Mouse (Mus musculus) liver, adult 2 months (tissue): Measurements from ENCODE around the gene En2. TPM values are rescaled to one million over a fixed set of nuclear protein-coding genes. Genes with fewer than 3 reads are reported as not detected.

Experiments
- DNase-seq: peaks from one replicate; pipeline ENCODE4 v3.0.0-alpha.2; 2011; ENCODE audit warnings: low read depth, low spot score; ENCODE audit errors: extremely low read depth
- H3K27ac ChIP-seq: fragments of 200-500 bp; replicated peaks from 2 replicates; pipeline ENCODE4 v1.5.1; 2012; ENCODE audit warnings: low read depth, mild to moderate bottlenecking, control low read depth, inconsistent platforms, low read length; ENCODE audit not compliant: insufficient read depth
- H3K27me3 ChIP-seq: fragments of 200-500 bp; 2 replicates; pipeline ENCODE4 v1.6.1; 2012; ENCODE audit warnings: mild to moderate bottlenecking, moderate library complexity, low read length, inconsistent platforms; ENCODE audit not compliant: control insufficient read depth, insufficient read depth
- H3K36me3 ChIP-seq: fragments of 200-500 bp; 2 replicates; pipeline ENCODE4 v1.6.1; 2012; ENCODE audit warnings: low read length, inconsistent platforms; ENCODE audit not compliant: control insufficient read depth, insufficient read depth
- H3K4me1 ChIP-seq: fragments of 200-500 bp; 2 replicates; pipeline ENCODE4 v1.6.1; 2011; ENCODE audit warnings: low read length; ENCODE audit not compliant: control insufficient read depth, insufficient read depth
- H3K4me3 ChIP-seq: fragments of 200-500 bp; 2 replicates; pipeline ENCODE4 v1.5.1; 2011; ENCODE audit warnings: low read depth, mild to moderate bottlenecking, control low read depth, low read length, moderate library complexity; ENCODE audit not compliant: insufficient read depth
- H3K79me2 ChIP-seq: fragments of 200-500 bp; 2 replicates; pipeline ENCODE4 v1.6.1; 2012; ENCODE audit warnings: inconsistent platforms, mild to moderate bottlenecking, low read length, moderate library complexity; ENCODE audit not compliant: control insufficient read depth, insufficient read depth
- H3K9ac ChIP-seq: fragments of 200-500 bp; 2 replicates; pipeline ENCODE4 v1.6.1; 2012; ENCODE audit warnings: low read depth, mild to moderate bottlenecking, control low read depth, inconsistent platforms, low read length
- CTCF ChIP-seq: fragments of 200-500 bp; IDR thresholded peaks from 2 replicates; pipeline ENCODE4 v1.5.1; 2011; ENCODE audit warnings: low read depth, low read length, control low read depth
- POLR2A ChIP-seq: fragments of 200-500 bp; IDR thresholded peaks from 2 replicates; pipeline ENCODE4 v1.6.1; 2011; ENCODE audit warnings: low read length, control low read depth; ENCODE audit not compliant: insufficient read depth; ENCODE audit errors: extremely low read depth
- WGBS: fragments of 180-500 bp; shearing (Covaris S2); methylation state at CpG from one replicate; pipeline ENCODE4 v1.1.7; 2018; 5-methylcytosine and 5-hydroxymethylcytosine counted together
- polyA plus RNA-seq: library from polyadenylated mRNA; depleted of rRNA; stranded (reverse); fragments of >200 nt; gene quantifications from 2 replicates; pipeline ENCODE4 v1.2.3, GENCODE M21; 2012
- total RNA-seq: library from RNA; depleted of rRNA; stranded (reverse); fragments of >200 nt; gene quantifications from 2 replicates; pipeline ENCODE4 v1.2.3, GENCODE M21; 2014

The En2 gene
- total and polyA plus RNA-seq, 2 experiments = under 0.01 to 0.02 TPM

GRCm38 (mm10) chr5:28161938-28162402 lies 3.5 kb upstream of the En2 start:
- WGBS = under 1% methylated on average over 24 of the region's 24 CpGs
- Histone ChIP-seq H3K4me3 (no peak overlapping the region), H3K4me1 (peaks cover 3% of the 10 kb centered on the region; the same call in 1 of the 2 replicates), H3K27ac (no peak overlapping the region), H3K36me3 (no peaks in the 10 kb centered on the region), H3K9ac (no peak overlapping the region), H3K79me2 (no peaks in the 10 kb centered on the region), H3K27me3 (peaks cover 43% of the 10 kb centered on the region)
- TF ChIP-seq POLR2A = no peak
- no peak for TF ChIP-seq CTCF
- DNase-seq = no peak

DNA sequence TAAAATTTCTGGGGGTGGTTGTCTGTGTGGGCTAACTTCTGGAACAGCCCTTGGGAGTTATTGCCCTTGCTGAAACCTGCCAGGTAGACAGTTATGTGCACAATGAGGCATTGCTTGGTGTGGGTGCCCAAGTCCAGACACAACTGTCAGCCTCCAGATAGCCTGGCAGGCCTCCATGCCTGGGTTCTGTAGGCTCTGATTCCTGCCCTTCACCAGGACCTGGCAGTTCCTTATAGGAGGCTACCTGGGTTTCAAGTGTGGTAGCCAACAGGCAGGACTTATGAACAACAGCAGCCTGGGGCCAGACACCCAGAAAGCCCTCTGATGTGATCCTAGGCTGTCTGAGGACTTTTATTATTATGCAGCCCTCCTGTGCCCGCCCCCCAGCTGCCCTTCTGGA lies 1.6 kb upstream of the En2 start:
- H3K4me3 ChIP-seq = no peak overlapping the region
- H3K9ac ChIP-seq = no peak overlapping the region
- no peaks in the 10 kb centered on the region for H3K36me3 ChIP-seq
- TF ChIP-seq CTCF (no peak), POLR2A (no peak)
- H3K27ac ChIP-seq = no peak overlapping the region
- peaks cover 44% of the 10 kb centered on the region for H3K27me3 ChIP-seq
- peaks cover 3% of the 10 kb centered on the region; the same call in 1 of the 2 replicates for H3K4me1 ChIP-seq
- DNase-seq = no peak
- H3K79me2 ChIP-seq = no peaks in the 10 kb centered on the region
- 27% methylated on average over 1 of the region's 1 CpGs for WGBS

DNA sequence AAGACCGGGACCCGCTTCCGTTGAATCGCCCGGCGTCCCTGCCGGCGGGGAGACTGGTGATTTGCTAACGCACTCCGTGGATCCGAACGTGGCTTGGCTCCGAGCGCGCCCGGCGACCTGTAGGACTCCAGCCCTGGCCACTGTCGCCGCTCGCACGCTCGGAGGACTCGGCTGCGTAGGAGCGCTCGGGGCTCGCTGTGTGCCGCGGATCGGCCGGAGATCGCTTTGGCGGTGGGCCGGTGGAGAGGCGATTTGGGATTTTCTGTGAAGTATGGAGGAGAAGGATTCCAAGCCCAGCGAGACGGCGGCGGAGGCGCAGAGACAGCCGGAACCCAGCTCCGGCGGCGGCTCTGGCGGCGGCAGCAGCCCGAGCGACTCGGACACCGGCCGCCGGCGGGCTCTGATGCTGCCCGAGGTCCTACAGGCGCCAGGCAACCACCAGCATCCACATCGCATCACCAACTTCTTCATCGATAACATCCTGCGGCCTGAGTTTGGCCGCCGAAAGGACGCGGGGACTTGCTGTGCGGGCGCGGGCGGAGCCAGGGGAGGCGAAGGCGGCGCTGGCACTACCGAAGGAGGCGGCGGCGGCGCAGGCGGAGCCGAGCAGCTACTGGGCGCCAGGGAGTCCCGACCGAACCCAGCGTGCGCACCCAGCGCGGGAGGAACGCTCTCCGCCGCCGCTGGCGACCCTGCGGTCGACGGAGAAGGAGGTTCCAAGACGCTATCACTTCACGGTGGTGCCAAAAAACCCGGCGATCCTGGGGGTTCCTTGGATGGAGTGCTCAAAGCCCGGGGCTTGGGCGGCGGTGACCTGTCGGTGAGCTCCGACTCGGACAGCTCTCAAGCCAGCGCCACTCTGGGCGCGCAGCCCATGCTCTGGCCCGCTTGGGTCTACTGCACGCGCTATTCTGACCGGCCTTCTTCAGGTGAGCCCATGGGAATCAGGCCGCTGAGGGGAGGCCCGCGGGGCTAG lies 1.1 kb downstream of the En2 start:
- peaks cover 42% of the 10 kb centered on the region for H3K27me3 ChIP-seq
- no peak for DNase-seq
- H3K9ac ChIP-seq = no peak overlapping the region
- peaks cover 3% of the 10 kb centered on the region; the same call in 1 of the 2 replicates for H3K4me1 ChIP-seq
- H3K79me2 ChIP-seq = no peaks in the 10 kb centered on the region
- H3K27ac ChIP-seq = no peak overlapping the region
- H3K36me3 ChIP-seq = no peaks in the 10 kb centered on the region
- H3K4me3 ChIP-seq = peak overlapping the region; percentile 40; the same call in 1 of the 2 replicates
- WGBS = under 1% methylated on average over 109 of the region's 111 CpGs
- TF ChIP-seq POLR2A = no peak
- no peak for TF ChIP-seq CTCF

- no peak for TF ChIP-seq POLR2A
- no peak for TF ChIP-seq CTCF
- Histone ChIP-seq H3K79me2 (no peaks in the 10 kb centered on the region), H3K27me3 (peaks cover 36% of the 10 kb centered on the region), H3K4me1 (peaks cover 3% of the 10 kb centered on the region; the same call in 1 of the 2 replicates), H3K27ac (no peak overlapping the region), H3K4me3 (peak overlapping the region; percentile 15; the same call in 1 of the 2 replicates), H3K9ac (no peak overlapping the region), H3K36me3 (no peaks in the 10 kb centered on the region)
- DNase-seq = no peak
- WGBS = 4% methylated on average over 29 of the region's 29 CpGs
Measured at GRCm38 (mm10) chr5:28167611-28168252, 2.2 kb downstream of the En2 start.

- DNase-seq = no peak
- 5% methylated on average over 36 of the region's 36 CpGs for WGBS
Measured at GRCm38 (mm10) chr5:28168253-28169165, 3.0 kb downstream of the En2 start.

More at GRCm38 (mm10) chr5:28168253-28169165, 3.0 kb downstream of the En2 start:
- Histone ChIP-seq H3K27ac (no peak overlapping the region), H3K79me2 (no peaks in the 10 kb centered on the region), H3K9ac (no peak overlapping the region), H3K4me3 (peak overlapping the region; percentile 15; the same call in 1 of the 2 replicates), H3K36me3 (no peaks in the 10 kb centered on the region), H3K27me3 (peaks cover 37% of the 10 kb centered on the region), H3K4me1 (peaks cover 3% of the 10 kb centered on the region; the same call in 1 of the 2 replicates)
- no peak for TF ChIP-seq POLR2A
- TF ChIP-seq CTCF = no peak
